Mouse (Mus musculus) 3T3-L1 (cell line): ENCODE data around the gene Hist1h1b.

Source experiments
- DNase-seq: peaks from one replicate; pipeline ENCODE4 v3.0.0-alpha.2; 2015; ENCODE audit warnings: low read depth, low spot score

Gene Hist1h1b

DNA sequence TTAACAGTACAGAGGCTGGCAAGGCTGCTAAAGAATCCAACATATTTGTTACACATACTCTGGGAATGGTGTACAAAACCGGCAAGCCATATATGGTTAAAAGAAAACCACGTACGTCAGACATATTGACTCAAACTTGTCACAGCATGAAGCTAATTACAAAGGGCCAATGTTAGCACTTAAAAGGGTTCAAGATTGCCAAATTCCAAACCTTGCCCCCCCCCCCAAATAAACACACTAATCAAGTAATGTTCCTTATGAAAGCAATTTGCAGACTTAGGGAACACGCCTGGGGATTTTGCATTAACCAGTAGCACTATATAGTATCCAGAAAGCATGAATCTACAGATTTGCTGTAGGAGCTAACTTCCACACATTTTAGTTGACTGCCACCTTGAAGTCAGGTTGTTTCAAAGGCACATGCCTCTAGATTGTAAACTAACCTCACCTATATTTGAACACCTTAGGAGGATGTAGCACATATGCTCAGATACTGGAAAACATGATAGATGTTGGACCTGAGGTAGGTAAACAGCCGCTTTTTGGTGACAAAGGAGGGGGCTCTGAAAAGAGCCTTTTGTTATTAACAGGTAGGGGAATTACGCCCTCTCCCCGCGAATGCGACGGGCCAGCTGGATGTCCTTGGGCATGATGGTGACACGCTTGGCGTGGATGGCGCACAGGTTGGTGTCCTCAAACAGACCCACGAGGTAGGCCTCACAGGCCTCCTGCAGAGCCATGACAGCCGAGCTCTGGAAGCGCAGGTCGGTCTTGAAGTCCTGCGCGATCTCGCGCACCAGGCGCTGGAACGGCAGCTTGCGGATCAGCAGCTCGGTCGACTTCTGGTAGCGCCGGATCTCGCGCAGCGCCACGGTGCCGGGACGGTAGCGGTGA is 2.2 kb upstream of the Hist1h1b start:
- peak; percentile 85 for DNase-seq

- no peak for DNase-seq
Measured at GRCm38 (mm10) chr13:21781639-21782038, 1.2 kb upstream of the Hist1h1b start.

GRCm38 (mm10) chr13:21781021-21781555 is 663 bp upstream of the Hist1h1b start:
- DNase-seq, result peak; percentile 49

DNA sequence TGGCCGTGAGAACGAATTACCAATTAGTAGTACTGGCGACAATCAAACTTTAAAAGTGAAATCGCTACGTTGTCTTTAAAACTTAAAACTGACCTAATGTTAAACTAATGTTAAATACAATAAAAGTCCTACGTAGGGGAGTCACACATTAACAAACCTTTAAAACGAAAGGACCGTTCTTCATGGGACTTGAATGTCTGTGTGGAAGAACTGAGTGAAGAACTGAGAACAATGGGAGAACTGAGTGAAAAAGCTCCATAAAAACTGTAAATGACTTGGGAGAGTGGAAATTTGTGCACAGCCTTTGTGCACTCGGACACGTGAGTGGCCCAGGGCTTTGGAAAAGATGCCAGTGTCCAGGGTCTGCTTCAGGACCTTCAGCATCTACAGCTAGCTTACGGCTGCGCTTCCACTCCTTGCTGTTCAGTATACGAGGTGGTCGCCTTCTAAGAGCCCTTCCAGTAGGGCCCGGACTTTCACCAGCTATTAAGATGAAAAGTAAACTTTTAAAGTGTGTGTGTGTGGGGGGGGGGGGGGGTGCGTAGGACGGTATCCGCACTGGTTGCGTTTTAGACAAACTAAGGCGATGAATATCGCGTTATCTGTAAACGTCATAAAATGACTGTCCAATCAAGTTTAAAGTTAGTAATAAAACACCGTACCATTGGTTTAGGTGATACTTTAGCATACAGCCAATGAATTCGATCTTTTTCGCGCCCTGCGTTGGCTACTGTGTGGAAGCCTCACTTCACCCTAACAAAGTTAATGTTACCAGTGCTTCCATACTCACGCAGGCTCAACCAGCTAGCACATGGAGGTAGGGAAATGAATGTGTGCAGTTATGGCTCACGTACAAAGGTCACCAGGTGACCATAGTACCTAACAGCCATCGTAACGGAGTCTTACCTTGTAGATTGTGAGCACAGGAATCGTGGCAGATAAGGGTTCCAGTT is 1.3 kb downstream of the Hist1h1b start:
- DNase-seq, result peak; percentile 95

GRCm38 (mm10) chr13:21755707-21756106 is 24.7 kb downstream of the Hist1h1b start:
- no peak for DNase-seq

DNA sequence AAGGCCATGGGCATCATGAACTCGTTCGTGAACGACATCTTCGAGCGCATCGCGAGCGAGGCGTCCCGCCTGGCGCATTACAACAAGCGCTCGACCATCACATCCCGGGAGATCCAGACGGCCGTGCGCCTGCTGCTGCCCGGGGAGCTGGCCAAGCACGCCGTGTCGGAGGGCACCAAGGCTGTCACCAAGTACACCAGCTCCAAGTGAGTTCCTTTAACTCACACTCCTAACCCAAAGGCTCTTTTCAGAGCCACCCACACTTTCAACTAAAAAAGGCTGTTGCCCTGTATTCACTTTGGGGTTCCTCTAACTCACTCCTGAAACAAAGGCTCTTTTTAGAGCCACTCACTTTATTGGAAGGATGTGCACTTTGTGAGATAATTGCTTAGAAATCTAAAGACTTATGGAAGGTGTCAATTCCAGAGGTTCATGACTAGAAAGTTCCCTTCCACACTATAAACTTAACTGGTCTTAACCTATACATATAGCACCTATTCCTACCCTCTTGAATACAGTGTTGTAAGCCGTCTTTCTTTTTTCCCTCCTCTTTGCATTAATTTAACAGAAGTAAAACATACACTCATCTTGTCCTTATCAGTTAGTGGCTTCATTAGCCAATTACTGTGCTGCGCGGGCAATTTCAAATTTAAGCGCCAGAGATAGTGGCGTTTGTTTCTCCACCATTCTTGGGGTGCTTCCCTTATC is 26.0 kb downstream of the Hist1h1b start:
- DNase-seq, result peak; percentile 73

DNA sequence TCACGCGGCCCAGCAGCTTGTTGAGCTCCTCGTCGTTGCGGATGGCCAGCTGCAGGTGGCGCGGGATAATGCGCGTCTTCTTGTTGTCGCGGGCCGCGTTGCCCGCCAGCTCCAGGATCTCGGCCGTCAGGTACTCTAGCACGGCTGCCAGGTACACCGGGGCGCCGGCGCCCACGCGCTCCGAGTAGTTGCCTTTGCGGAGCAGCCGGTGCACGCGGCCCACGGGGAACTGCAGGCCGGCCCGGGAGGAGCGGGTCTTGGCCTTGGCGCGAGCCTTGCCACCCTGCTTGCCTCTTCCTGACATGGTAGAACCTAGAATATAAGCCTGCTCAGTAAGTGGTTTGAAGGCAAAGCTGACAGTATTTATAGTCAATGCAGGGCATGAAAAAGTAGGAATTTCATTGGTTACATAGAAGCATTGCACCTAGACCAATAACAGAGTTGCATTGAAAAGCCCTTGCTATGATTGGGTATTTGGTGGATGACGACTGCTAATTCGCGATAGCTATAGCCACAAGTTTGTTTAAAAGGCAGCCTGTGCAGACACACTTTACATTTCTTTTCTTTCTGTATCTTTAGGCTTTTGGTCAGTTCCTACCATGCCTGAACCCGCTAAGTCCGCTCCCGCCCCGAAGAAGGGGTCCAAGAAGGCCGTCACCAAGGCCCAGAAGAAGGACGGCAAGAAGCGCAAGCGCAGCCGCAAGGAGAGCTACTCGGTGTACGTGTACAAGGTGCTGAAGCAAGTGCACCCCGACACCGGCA is 26.7 kb downstream of the Hist1h1b start, which contains the start of the genes Hist1h2ak and Hist1h2bn:
Hist1h2ak (minus strand) TSS at position 304 of the 762 bp plus-strand sequence.
Hist1h2bn (plus strand) TSS at position 600 of the 762 bp plus-strand sequence.
- DNase-seq, result peak; percentile 96

DNA sequence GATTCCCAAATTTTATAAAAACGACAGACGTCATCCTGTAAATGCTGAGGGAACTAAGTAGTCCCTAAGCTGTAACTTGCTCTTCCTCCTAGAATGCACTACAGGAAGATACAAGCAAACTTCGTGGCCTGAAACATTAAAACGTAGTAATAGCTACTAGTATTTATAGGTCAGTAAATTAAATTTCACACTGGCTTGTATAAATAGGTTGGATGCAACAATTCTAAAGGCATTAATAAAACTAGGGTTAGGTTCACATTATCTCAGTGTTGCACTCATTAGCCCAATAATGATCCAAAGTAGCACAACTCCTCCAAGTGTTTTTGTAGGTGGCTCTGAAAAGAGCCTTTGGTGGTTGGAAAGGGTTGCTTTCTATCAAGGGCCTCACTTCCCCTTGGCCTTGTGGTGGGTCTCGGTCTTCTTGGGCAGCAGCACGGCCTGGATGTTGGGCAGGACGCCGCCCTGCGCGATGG is 27.3 kb downstream of the Hist1h1b start:
- peak; percentile 56 for DNase-seq

DNA sequence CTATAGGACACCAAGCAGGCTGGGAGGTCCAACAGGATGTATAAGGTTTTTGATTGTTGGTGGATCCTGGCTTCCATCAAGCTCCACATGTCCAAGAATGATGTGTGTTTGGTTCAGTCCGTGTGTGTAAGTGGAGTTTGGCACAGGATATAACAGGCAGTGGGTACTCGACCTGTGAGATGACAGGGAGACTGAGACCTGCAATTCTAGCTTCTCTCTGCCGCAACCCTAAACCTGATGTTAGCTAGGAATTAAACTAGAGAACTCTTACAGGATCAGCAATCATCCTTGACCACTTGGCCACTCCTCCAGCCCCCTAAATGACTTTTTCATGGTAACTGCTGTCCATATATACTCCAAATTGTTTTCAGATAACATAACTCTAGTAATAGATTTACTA is 28.1 kb downstream of the Hist1h1b start:
- DNase-seq, result peak; percentile 57

- peak; percentile 35 for DNase-seq
Measured at GRCm38 (mm10) chr13:21751827-21752226, 28.6 kb downstream of the Hist1h1b start.

DNA sequence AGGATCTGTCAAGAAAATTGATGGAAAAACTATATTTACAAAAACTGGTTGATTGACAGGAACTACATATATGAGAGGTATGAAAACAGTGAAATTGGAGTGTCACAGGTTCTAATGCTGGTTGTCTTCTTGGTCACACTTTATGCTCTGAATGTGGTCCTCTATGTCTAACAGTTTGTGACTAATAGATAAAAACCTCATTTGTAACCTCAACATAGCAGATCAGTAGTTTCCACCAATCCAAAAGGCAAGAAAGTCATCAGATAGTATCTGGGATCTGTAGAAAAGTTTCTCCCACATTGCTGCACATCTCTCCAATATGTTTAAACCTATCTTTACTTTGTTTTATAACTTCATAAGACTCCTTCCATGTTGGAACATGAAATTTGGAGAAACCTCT is 29.0 kb downstream of the Hist1h1b start:
- peak; percentile 43 for DNase-seq

DNA sequence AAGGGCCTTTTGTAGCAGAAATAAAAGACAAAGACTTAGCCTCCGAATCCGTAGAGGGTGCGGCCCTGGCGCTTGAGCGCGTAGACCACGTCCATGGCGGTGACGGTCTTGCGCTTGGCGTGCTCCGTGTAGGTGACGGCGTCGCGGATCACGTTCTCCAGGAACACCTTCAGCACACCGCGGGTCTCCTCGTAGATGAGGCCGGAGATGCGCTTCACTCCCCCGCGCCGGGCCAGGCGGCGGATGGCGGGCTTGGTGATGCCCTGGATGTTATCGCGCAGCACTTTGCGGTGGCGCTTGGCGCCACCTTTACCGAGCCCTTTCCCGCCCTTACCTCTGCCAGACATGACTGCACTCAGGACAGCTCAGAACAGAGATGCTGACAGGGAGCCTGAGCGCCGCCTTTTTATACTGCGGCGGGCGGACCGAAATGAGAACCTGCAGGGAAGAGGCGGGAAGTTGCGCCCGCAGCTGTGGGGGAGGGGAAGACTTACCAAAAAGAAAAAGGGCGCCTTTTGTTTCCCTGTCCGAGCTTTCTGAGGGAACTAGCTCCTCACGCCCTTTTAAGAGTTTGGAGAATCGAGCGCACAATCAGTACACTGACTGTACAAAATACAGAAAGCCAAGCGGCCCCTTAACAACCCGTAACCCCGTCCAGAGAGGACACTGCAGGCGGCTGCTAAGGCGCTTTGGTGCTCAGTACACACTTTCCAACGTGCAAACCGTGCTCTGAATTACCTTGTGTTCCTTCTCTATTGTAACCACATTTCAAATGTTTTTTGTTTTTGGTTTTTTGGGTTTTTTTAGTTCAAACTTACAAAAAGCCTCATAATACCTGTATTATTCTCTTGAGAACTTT is 30.0 kb downstream of the Hist1h1b start, which contains the start of gene Hist1h4k:
Hist1h4k (minus strand) TSS at position 347 of the 859 bp plus-strand sequence.
- peak; percentile 88 for DNase-seq

DNA sequence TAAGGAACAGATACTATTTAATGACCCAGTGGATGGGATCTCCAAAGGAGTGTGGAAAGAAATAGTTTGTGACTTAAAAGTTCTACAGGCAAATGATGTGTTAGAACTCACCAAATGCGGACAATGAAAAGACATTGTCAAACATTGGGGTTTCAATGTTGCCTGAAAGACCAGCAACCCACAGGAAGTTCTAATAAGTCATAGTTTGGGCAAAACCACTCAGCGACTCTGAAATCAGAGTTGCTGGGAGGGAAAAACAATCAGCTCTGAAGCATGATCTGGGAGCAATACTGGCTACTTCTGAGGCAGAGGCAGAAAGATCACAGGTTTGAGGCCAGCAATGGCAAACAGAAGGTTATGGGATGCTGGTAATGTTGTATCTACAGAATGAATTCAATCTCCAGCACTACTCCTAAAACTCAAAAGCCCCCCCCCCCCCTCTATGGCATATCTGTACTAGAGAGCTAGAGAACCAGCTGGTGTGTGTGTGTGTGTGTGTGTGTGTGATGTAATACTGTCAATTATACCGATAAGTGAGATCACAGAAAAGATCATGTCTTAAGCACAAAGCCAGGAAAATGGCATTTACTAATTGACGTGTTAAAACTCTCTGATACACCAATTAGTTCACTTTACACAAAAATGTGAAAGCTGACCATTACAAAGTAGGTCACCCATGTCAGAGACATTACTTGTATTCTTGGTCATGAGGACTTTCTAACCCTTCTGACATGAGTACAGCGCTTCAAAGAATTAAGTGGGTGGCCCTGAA is 30.9 kb downstream of the Hist1h1b start:
- DNase-seq, result peak; percentile 63

- DNase-seq, result no peak
Measured at GRCm38 (mm10) chr13:21745006-21745405, 35.4 kb downstream of the Hist1h1b start.

DNA sequence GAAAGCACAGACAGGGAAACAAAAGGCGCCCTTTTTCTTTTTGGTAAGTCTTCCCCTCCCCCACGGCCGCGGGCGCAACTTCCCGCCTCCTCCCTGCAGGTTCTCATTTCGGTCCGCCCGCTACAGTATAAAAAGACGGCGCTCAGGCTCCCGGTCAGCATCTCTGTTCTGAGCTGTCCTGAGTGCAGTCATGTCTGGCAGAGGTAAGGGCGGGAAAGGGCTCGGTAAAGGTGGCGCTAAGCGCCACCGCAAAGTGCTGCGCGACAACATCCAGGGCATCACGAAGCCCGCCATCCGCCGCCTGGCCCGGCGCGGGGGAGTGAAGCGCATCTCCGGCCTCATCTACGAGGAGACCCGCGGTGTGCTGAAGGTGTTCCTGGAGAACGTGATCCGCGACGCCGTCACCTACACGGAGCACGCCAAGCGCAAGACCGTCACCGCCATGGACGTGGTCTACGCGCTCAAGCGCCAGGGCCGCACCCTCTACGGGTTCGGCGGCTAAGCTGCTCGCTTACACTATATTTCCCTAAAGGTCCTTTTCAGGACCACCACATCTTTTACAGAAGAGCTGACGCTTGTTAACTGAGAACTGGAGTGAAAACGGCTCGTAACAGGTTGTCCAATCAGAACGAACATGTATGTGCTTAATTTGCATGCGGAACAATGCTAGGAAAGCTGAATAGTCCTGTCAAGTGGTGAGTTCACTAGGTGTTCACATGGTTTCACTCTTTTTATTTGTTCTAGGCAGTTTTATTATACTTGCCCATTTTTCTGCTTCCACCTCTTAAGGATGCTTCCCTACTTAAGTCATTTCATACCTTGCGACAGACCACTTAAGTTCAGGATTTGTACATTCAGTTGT is 45.3 kb downstream of the Hist1h1b start, which contains the start of gene Hist1h4j:
Hist1h4j (plus strand) TSS at position 159 of the 862 bp plus-strand sequence.
- DNase-seq, result peak; percentile 88

- DNase-seq, result peak; percentile 96
Measured at GRCm38 (mm10) chr13:21734010-21734905, 46.2 kb downstream of the Hist1h1b start.
